Comparison of ENCODE assay signal across 8 mouse cellular contexts in genomic region chr4:59760636-59761364, GRCm38 (mm10). TPM values are rescaled to one million over a fixed set of nuclear protein-coding genes. Genes with fewer than 3 reads are reported as not detected.
DNase-seq lines count a peak whose midpoint lies in the region; ATAC-seq and TF ChIP-seq lines count a peak whose summit lies in the region.

No protein-coding gene starts in this region.

- no peaks in the 10 kb centered on the region for H3K27me3 ChIP-seq in heart, embryonic 11.5 days (ENCODE audit: control insufficient read depth, insufficient read depth, low read length)
- no peaks in the 10 kb centered on the region for H3K27me3 ChIP-seq in testis, adult 2 months (ENCODE audit: control insufficient read depth, insufficient read depth, low read length)
- H3K27me3 ChIP-seq in lung, embryonic 15.5 days = no peaks in the 10 kb centered on the region

- H3K4me3 ChIP-seq in heart, embryonic 11.5 days (ENCODE audit: low read depth, low read length) = no peak overlapping the region
- no peak overlapping the region for H3K4me3 ChIP-seq in testis, adult 2 months (ENCODE audit: control insufficient read depth, low read depth, low read length)
- no peak overlapping the region for H3K4me3 ChIP-seq in gastrocnemius, adult 2 months
- H3K4me3 ChIP-seq in lung, embryonic 15.5 days = no peak overlapping the region

- TF ChIP-seq POLR2A in testis, adult 2 months (IDR thresholded peaks at IDR 0.05; ENCODE audit: control insufficient read depth, low read depth, low read length) = no peak

- no peak overlapping the region for H3K9ac ChIP-seq in heart, embryonic 11.5 days (ENCODE audit: low read depth, low read length)
- H3K9ac ChIP-seq in lung, embryonic 15.5 days = 0 out of 2 replicates have a peak overlapping the region, but pooled peaks have one; percentile 5

- 62% methylated on average over 10 of the region's 10 CpGs for WGBS in heart, embryonic 11.5 days (ENCODE audit: insufficient replicate concordance)
- WGBS in lung, embryonic 15.5 days = 31% methylated on average over 10 of the region's 10 CpGs

- ATAC-seq in heart, embryonic 11.5 days (replicated peaks; ENCODE audit: insufficient number of reproducible peaks, low FRiP score, low TSS enrichment) = no peak
- no peak for ATAC-seq in lung, embryonic 15.5 days (ENCODE audit: borderline replicate concordance, extremely low read depth, low FRiP score, low TSS enrichment)

- H3K36me3 ChIP-seq in heart, embryonic 11.5 days (ENCODE audit: control insufficient read depth, insufficient read depth, low read length) = no peaks in the 10 kb centered on the region
- no peaks in the 10 kb centered on the region for H3K36me3 ChIP-seq in testis, adult 2 months (ENCODE audit: control insufficient read depth, insufficient read depth, low read length)
- H3K36me3 ChIP-seq in lung, embryonic 15.5 days = no peaks in the 10 kb centered on the region

- peak; percentile 60 to 80 for DNase-seq in heart, adult 18-20 months
- no peak for DNase-seq in testis, postnatal 14 days (ENCODE audit: low spot score)
- peak; percentile 60 for DNase-seq in gastrocnemius, adult 2 months
- DNase-seq in thymus, postnatal 4 days = peak; percentile 54
- DNase-seq in spleen, postnatal 4 days (ENCODE audit: low spot score in 2 of 2) = no peak

- no peaks in the 10 kb centered on the region for H3K9me3 ChIP-seq in heart, embryonic 11.5 days (replicated peaks; ENCODE audit: control insufficient read depth, low read length)
- H3K9me3 ChIP-seq in lung, embryonic 15.5 days = no peaks in the 10 kb centered on the region

- peak; percentile 30; the same call in 1 of the 2 replicates for TF ChIP-seq CTCF in testis, adult 2 months (IDR thresholded peaks at IDR 0.05; ENCODE audit: control insufficient read depth, insufficient read depth, insufficient replicate concordance, low read depth, low read length)
- TF ChIP-seq CTCF in gastrocnemius, adult 2 months (IDR thresholded peaks at IDR 0.05) = peak; percentile 78

- intact Hi-C loops in gastrocnemius, adult 2 months (cut with DNase I) = loop anchor here (5.0 kb wide), 1 partner anchor 133 kb away; the partner anchor contains the start of gene E130308A19Rik

- no peak overlapping the region for H3K4me2 ChIP-seq in heart, embryonic 11.5 days
- no peak overlapping the region for H3K4me2 ChIP-seq in lung, embryonic 15.5 days

- H3K27ac ChIP-seq in heart, embryonic 11.5 days (ENCODE audit: low read depth, low read length) = no peak overlapping the region
- no peak overlapping the region for H3K27ac ChIP-seq in testis, adult 2 months (ENCODE audit: control insufficient read depth, insufficient read depth, low read depth, low read length)
- H3K27ac ChIP-seq in gastrocnemius, adult 2 months = peak overlapping the region; percentile 61
- H3K27ac ChIP-seq in lung, embryonic 15.5 days = peak overlapping the region; percentile 54

- H3K4me1 ChIP-seq in heart, embryonic 11.5 days (ENCODE audit: control insufficient read depth, insufficient read depth, low read length) = no peaks in the 10 kb centered on the region
- no peaks in the 10 kb centered on the region; the same call in 1 of the 2 replicates for H3K4me1 ChIP-seq in testis, adult 2 months (ENCODE audit: control insufficient read depth, insufficient read depth, low read length)
- peaks cover 40% of the 10 kb centered on the region for H3K4me1 ChIP-seq in lung, embryonic 15.5 days

RNA-seq across cellular contexts. Expression of gene Inip, which starts 40.6 kb away (rescaled TPM):
- total RNA-seq in heart, adult 18-20 months (2021) = 10 to 100 TPM; 10.1 to 11.3 TPM
- 49.4 and 50.4 TPM in 2 replicates for polyA plus RNA-seq in heart, embryonic 11.5 days (2014; fragmentation: Nextera tagmentation; extraction: Ambion mirVana)
- polyA plus RNA-seq in testis, adult 2 months (2012; rRNA removed) = 6.7 and 6.9 TPM in 2 replicates
- 1 to 10 TPM; 2.8 to 5.9 TPM for total RNA-seq in gastrocnemius, adult 2 months (2021)
- 51.2 and 56.5 TPM in 2 replicates for polyA plus RNA-seq in lung, embryonic 15.5 days (2015; fragmentation: Nextera tagmentation; extraction: Ambion mirVana)

RNA-seq across cellular contexts. Expression of gene Snx30, which starts 44.8 kb away (rescaled TPM):
- 1 to 10 TPM; 6.5 TPM for total RNA-seq in heart, adult 18-20 months (2021)
- 4.9 and 5.7 TPM in 2 replicates for polyA plus RNA-seq in heart, embryonic 11.5 days (2014; fragmentation: Nextera tagmentation; extraction: Ambion mirVana)
- polyA plus RNA-seq in testis, adult 2 months (2012; rRNA removed) = 0.57 and 0.71 TPM in 2 replicates
- total RNA-seq in gastrocnemius, adult 2 months (2021) = 1 to 10 TPM; 3.1 to 4.1 TPM
- polyA plus RNA-seq in lung, embryonic 15.5 days (2015; fragmentation: Nextera tagmentation; extraction: Ambion mirVana) = 9.2 and 10.0 TPM in 2 replicates

Comparison
In these comparisons a context has a peak if more than half of its experiments do, and no peak if none do; other contexts are left out.
1. DNase-seq: peak in heart, adult 18-20 months (2 of 2), gastrocnemius, adult 2 months (single experiment) and thymus, postnatal 4 days (single experiment); none in testis, postnatal 14 days (single experiment) and spleen, postnatal 4 days (0 of 2).
2. H3K27ac ChIP-seq: peak in gastrocnemius, adult 2 months (single experiment) and lung, embryonic 15.5 days (single experiment); none in heart, embryonic 11.5 days (single experiment) and testis, adult 2 months (single experiment).